Comparison of ENCODE assay signal across 8 mouse cellular contexts in the genomic region with DNA sequence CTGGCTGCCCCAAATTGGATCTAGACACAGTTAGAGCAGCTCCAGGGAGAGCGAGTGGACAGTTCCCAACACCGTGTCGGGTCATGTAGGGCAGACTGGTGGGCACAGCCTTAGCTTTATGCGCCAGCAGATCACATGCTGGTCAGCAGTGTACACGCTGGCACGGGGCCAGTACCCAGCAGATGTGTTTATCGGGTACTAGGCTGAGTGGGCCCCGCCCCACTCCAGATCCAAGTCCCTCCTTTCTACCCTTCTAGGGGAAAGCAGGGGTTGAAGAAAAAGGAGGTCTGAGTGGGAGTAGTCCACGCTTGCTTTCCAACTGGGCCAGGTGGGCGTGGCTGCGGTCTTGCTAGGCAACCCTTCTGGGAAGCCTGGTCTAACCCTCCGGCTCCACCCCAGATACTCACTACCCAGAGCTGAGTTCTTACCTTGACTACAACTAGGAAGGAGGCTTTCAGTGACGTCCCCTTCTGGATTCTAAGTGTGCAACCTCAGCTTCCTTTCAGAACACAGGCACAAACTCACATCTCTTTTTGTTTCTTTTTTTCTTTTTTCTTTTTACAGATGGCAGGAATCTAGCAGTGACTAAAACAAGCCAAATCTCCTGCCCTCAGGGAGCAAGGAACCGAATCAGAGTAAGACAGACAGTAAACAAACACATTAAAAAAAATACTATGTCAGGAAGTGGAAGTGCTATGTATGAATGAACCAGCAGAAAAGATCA. TPM values are rescaled to one million over a fixed set of nuclear protein-coding genes. Genes with fewer than 3 reads are reported as not detected.
DNase-seq lines count a peak whose midpoint lies in the region; ATAC-seq lines count a peak whose summit lies in the region.

No protein-coding gene starts in this region.

- peak; percentile 98 for DNase-seq in 416B (ENCODE audit: low read depth)
- peak; percentile 92 for DNase-seq in adrenal gland, postnatal 14 days
- DNase-seq in heart, embryonic 10.5 days (ENCODE audit: low spot score), result peak; percentile 85
- DNase-seq in kidney, adult 9 months, result peak; percentile 96
- peak; percentile 59 for DNase-seq in liver, embryonic 13.5 days
- DNase-seq in naive thymus-derived CD4-positive, alpha-beta T cell, adult 2 months (ENCODE audit: low read depth), result peak; percentile 79
- DNase-seq in splenic B cell, adult 2 months (ENCODE audit: low read depth, low spot score), result peak; percentile 76

- no peak overlapping the region for H3K9ac ChIP-seq in embryonic facial prominence, embryonic 15.5 days
- H3K9ac ChIP-seq in liver, embryonic 13.5 days, result peak overlapping the region; percentile 34; the same call in 1 of the 2 replicates

- H3K27me3 ChIP-seq in embryonic facial prominence, embryonic 15.5 days, result no peaks in the 10 kb centered on the region
- no peaks in the 10 kb centered on the region for H3K27me3 ChIP-seq in heart, embryonic 10.5 days (ENCODE audit: insufficient read depth, poor library complexity, severe bottlenecking)
- H3K27me3 ChIP-seq in liver, embryonic 13.5 days, result no peaks in the 10 kb centered on the region
- H3K27me3 ChIP-seq in splenic B cell, adult 2 months (ENCODE audit: control insufficient read depth, insufficient read depth, low read length, poor library complexity, severe bottlenecking), result no peaks in the 10 kb centered on the region

- peak overlapping the region; percentile 49 for H3K4me2 ChIP-seq in embryonic facial prominence, embryonic 15.5 days (replicated peaks)
- peak overlapping the region; percentile 69 for H3K4me2 ChIP-seq in liver, embryonic 13.5 days

- peak overlapping the region; percentile 97 for H3K27ac ChIP-seq in embryonic facial prominence, embryonic 15.5 days (replicated peaks)
- peak overlapping the region; percentile 95 for H3K27ac ChIP-seq in heart, embryonic 10.5 days
- peak overlapping the region; percentile 83 for H3K27ac ChIP-seq in liver, embryonic 13.5 days

- 8% methylated on average over 14 of the region's 14 CpGs for WGBS in embryonic facial prominence, embryonic 15.5 days
- 13% methylated on average over 14 of the region's 14 CpGs for WGBS in heart, embryonic 10.5 days
- 11% methylated on average over 14 of the region's 14 CpGs for WGBS in liver, embryonic 13.5 days (ENCODE audit: insufficient replicate concordance)

- no peaks in the 10 kb centered on the region for H3K9me3 ChIP-seq in embryonic facial prominence, embryonic 15.5 days (replicated peaks)
- no peaks in the 10 kb centered on the region for H3K9me3 ChIP-seq in heart, embryonic 10.5 days
- no peaks in the 10 kb centered on the region for H3K9me3 ChIP-seq in liver, embryonic 13.5 days (replicated peaks)

- H3K4me1 ChIP-seq in embryonic facial prominence, embryonic 15.5 days, result peaks cover 66% of the 10 kb centered on the region
- peaks cover 65% of the 10 kb centered on the region for H3K4me1 ChIP-seq in heart, embryonic 10.5 days
- peaks cover 54% of the 10 kb centered on the region for H3K4me1 ChIP-seq in liver, embryonic 13.5 days (replicated peaks)

- peak overlapping the region; percentile 27; the same call in 1 of the 2 replicates for H3K4me3 ChIP-seq in embryonic facial prominence, embryonic 15.5 days (replicated peaks)
- H3K4me3 ChIP-seq in heart, embryonic 10.5 days, result peak overlapping the region; percentile 20; the same call in 1 of the 2 replicates
- H3K4me3 ChIP-seq in liver, embryonic 13.5 days (replicated peaks), result no peak overlapping the region

- ATAC-seq in embryonic facial prominence, embryonic 15.5 days (ENCODE audit: insufficient number of reproducible peaks, low FRiP score, low TSS enrichment, low read depth), result peak; percentile 58
- peak; percentile 80 for ATAC-seq in liver, embryonic 13.5 days (ENCODE audit: low read depth)

- no peaks in the 10 kb centered on the region for H3K36me3 ChIP-seq in embryonic facial prominence, embryonic 15.5 days
- no peaks in the 10 kb centered on the region for H3K36me3 ChIP-seq in heart, embryonic 10.5 days
- no peaks in the 10 kb centered on the region for H3K36me3 ChIP-seq in liver, embryonic 13.5 days
- H3K36me3 ChIP-seq in splenic B cell, adult 2 months (ENCODE audit: control insufficient read depth, insufficient read depth, low read length, poor library complexity, severe bottlenecking), result no peaks in the 10 kb centered on the region

RNA-seq across cellular contexts. Expression of a gene that starts 59.6 kb away (rescaled TPM):
- total RNA-seq in adrenal gland, postnatal 14 days (2021), result 48.4 and 53.8 TPM in 2 replicates
- polyA plus RNA-seq in embryonic facial prominence, embryonic 15.5 days (2015; fragmentation: Nextera tagmentation; extraction: Ambion mirVana), result 45.2 and 50.6 TPM in 2 replicates
- 28.7 and 35.3 TPM in 2 replicates for polyA plus RNA-seq in heart, embryonic 10.5 days (2016; fragmentation: Nextera tagmentation; extraction: Ambion mirVana)
- 2.8 and 3.0 TPM in 2 replicates for polyA plus RNA-seq in liver, embryonic 13.5 days (2015; fragmentation: Nextera tagmentation; extraction: Ambion mirVana)
